Mouse (Mus musculus) left cerebral cortex, adult 8-10 months (tissue): ENCODE results near the gene Kxd1. TPM values are rescaled to one million over a fixed set of nuclear protein-coding genes. Genes with fewer than 3 reads are reported as not detected.

Experiments used
- DNase-seq, 2 experiments: peaks; one replicate each; pipeline ENCODE4 v3.0.0; 2022; ENCODE audit warnings: low spot score in 2 of 2
- total RNA-seq, 4 experiments: library from RNA; stranded (reverse); gene quantifications; 2 replicates each; pipeline ENCODE4 v1.2.4; 2022

The Kxd1 gene
- total RNA-seq, 4 experiments from 2014 or later: 43.0 to 52.5 (median 47.1) TPM

- no peak for DNase-seq
Measured at GRCm38 (mm10) chr8:70549412-70550184, 21.8 kb upstream of the Kxd1 start.

- no peak for DNase-seq
Measured at GRCm38 (mm10) chr8:70547762-70548161, 20.0 kb upstream of the Kxd1 start.

- no peak for DNase-seq
Measured at GRCm38 (mm10) chr8:70546412-70546811, 18.7 kb upstream of the Kxd1 start.

- no peak for DNase-seq
Measured at GRCm38 (mm10) chr8:70544200-70544687, 16.5 kb upstream of the Kxd1 start.

GRCm38 (mm10) chr8:70541081-70541480 is 13.3 kb upstream of the Kxd1 start:
- DNase-seq: no peak

GRCm38 (mm10) chr8:70540507-70541071 is 12.8 kb upstream of the Kxd1 start:
- no peak for DNase-seq

GRCm38 (mm10) chr8:70540013-70540506 is 12.3 kb upstream of the Kxd1 start:
- DNase-seq: no peak

- DNase-seq: peak; percentile 99 to 100
Measured at GRCm38 (mm10) chr8:70539077-70539813, 11.5 kb upstream of the Kxd1 start, which contains the start of gene Ell. Gene Ell (plus strand): TSS chr8:70539457.

GRCm38 (mm10) chr8:70538633-70539076 is 10.9 kb upstream of the Kxd1 start:
- peak; percentile 97 to 99 for DNase-seq

- DNase-seq: no peak
Measured at GRCm38 (mm10) chr8:70538024-70538579, 10.3 kb upstream of the Kxd1 start.

GRCm38 (mm10) chr8:70535701-70536100 is 7.9 kb upstream of the Kxd1 start:
- DNase-seq: no peak

GRCm38 (mm10) chr8:70535221-70535620 is 7.5 kb upstream of the Kxd1 start:
- DNase-seq: no peak

GRCm38 (mm10) chr8:70534281-70534680 is 6.5 kb upstream of the Kxd1 start:
- peak in 1 of 2 experiments; percentile 56 for DNase-seq

GRCm38 (mm10) chr8:70530314-70530713 is 2.6 kb upstream of the Kxd1 start:
- DNase-seq: no peak

- DNase-seq: no peak
Measured at GRCm38 (mm10) chr8:70529741-70530161, 2.0 kb upstream of the Kxd1 start.

GRCm38 (mm10) chr8:70529299-70529698 is 1.5 kb upstream of the Kxd1 start:
- no peak for DNase-seq

GRCm38 (mm10) chr8:70528182-70528797 is 534 bp upstream of the Kxd1 start:
- no peak for DNase-seq

- no peak for DNase-seq
Measured at GRCm38 (mm10) chr8:70527111-70527511, 645 bp downstream of the Kxd1 start.

- peak; percentile 90 to 96 for DNase-seq
Measured at GRCm38 (mm10) chr8:70522592-70523403, 5.0 kb downstream of the Kxd1 start.

GRCm38 (mm10) chr8:70519606-70520005 is 8.2 kb downstream of the Kxd1 start:
- no peak for DNase-seq
